Mouse (Mus musculus) adrenal gland, adult 8-10 months (tissue): ENCODE results near the gene Hgf. TPM values are rescaled to one million over a fixed set of nuclear protein-coding genes. Genes with fewer than 3 reads are reported as not detected.

ENCODE experiments used
- DNase-seq: peaks from one replicate; pipeline ENCODE4 v3.0.0; 2022
- total RNA-seq, 4 experiments: library from RNA; stranded (reverse); gene quantifications; 2 replicates each; pipeline ENCODE4 v1.2.4; 2022

Hgf gene
- 1 to 10 TPM; 2.8 to 7.7 (median 5.5) TPM for total RNA-seq

DNA sequence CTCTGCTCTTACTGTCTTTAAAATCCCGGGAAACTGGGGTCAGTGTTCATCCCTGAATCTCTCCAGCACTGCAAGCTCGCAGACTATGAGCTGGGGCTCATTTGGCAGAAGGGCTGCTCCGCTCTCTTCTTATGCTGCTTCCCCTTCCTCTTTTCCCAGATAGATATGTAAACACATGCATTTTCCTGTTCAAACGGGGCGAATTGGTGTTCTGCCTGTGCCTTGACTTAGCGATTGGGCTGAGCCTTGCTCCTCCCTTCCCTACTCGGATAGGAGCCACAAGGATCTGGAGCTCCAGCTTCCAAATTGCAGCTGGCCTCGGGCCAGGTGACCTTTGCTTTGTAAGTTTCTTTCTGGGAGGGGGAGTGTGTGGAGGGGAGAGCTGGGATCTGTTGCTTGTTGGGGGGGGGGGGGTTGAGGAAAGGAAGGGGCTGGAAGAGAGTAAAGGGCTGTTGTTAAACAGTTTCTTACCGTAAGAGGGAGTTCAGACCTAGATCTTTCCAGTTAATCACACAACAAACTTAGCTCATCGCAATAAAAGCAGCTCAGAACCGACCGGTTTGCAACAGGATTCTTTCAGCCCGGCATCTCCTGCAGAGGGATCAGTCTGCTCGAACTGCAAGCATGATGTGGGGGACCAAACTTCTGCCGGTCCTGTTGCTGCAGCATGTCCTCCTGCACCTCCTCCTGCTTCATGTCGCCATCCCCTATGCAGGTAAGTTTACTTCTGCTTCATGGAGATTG lies at the start of gene Hgf:
Gene Hgf, plus strand, starts transcription at position 192 of the 744 bp plus-strand sequence.
- DNase-seq, result peak; percentile 17

DNA sequence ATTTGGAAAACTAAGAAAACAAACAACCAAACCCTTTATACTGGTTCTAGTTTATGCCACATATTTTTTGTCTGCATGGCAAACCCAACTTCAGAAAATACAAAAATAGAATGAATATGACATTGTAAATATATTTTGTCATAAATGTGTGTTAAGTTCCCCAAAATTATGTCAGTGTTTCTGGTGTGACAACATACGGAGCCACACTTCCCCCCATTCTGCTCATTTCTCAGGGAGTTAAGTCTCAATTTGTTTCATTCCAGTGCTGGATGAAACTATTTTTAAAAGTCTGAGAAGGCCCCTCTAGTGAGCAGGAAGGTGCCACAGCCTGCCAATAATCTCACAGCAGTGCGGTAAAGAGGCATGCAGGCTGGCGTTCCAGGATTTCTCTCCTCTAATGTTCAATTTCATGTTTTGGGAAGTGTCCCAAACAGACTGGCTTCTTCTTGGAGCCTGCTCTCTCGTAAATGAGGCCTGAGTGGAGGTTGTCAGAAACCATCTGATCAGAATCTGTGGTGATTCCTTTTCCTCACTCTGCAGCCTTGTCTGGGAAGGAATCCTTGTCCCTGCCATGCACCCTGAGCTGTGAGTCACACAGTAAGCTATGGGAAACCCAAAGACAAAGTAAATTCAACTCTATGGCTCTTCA lies 46.5 kb upstream of the Hgf start:
- DNase-seq, result no peak

DNA sequence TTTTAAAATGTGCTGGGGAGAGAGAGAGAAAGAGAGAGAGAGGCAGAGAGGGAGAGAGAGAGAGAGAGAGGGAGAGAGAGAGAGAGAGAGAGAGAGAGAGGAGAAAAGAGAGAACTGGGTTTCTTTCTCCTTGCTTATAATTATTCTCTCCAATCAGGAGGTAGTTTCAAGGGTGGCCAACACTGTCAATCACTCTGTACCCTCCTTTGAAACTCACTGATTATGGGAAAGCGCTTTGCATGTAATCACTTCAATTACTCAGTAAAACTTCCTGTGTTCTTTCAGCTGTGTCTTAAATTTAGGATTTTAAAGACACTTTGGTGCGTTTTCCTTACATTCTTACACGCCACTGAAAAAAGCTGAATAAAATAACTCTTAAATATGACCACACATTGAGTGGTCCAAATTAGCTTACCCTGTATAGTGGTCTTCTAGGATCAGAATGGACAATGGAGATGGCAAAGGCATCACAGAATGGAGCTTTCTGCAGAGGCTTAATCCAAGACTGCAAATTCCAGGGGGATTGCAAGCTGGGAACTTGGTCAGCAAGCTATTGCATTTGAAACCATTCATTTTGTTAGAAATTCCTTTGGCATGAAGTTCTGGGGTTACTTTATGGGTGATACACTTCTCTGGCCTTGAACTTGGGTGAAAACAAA lies 21.5 kb upstream of the Hgf start:
- no peak for DNase-seq

DNA sequence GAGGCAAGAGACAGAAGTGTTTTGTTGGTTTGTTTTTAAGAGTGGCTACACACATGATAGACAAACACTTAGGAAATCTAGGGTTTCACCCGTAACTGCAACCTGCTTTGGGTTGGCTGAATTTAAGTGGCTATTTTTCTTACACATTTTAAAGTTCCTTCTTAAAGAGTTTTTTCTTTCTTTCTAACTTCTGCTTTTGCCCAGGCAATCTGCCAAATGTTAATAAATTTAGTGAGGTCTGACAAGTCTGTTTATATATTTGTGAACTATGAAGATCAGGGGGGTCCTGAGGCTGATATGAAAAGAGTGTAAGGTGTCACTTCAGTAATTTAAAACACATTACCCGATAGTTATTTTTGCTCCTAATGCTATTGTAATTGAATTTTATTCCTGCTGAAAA lies 15.2 kb upstream of the Hgf start:
- DNase-seq, result no peak

DNA sequence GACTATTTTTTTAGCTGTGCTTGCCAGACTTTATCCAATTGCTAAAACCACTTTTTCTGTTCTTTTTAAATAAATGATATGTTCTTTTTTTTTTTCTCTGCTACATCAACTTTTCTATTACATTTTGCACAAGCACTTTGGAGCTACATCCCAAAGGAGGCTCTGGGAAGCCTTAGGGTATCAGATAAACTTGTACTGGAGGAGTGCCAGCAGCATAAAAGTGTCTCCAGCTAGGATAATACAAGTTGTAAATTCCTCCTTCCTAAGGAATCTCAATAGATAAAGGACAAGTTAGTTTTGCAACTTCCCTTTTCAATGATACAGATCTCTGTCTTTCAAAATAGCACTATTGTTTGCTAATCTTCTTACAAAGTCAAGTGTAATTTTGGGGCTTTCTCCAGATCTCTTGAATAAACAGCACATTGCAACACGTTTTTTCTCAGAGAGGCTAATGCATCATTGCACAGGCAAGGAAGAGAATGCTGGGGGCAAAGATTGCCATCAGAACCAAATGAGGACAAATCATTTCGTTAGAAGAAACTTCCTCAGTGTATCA lies 11.7 kb upstream of the Hgf start:
- DNase-seq, result no peak

DNA sequence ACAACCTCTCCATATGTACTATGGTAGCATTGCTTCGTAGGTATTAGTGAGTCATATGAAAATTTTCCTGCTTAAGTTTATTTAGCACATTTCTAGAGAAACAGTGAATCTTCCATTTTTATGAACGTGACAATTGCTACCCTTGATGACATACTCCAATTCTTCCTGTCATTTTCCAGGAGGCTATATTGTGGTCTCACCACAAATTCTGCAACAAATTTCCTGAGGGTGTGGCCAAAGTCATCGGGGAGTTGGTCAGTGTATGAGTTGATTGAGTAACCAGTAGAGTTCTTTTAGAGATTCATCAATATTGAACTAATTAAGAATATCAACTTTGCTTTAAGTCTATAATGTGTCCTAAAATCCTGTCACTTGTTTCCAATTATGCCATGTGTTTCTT lies 5.8 kb upstream of the Hgf start:
- no peak for DNase-seq

DNA sequence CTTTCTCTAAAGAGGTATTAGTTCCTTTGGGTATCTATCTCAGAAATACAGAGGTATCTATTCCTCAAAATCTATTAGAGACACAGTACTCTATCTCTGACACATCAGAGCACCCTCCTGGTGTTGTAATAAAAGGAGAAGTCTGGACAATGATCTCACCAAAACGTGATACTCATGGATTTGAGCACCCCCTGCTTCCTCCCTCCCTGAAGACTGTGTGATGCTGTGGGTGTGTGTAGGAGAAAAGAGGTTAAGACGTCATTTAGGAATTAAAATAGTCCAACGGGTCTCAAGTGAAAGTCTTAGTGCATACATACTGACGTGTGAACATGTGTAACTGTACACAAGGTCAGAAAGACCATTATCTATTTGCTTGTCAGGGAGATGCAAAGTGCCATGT lies 648 bp upstream of the Hgf start:
- DNase-seq, result no peak

DNA sequence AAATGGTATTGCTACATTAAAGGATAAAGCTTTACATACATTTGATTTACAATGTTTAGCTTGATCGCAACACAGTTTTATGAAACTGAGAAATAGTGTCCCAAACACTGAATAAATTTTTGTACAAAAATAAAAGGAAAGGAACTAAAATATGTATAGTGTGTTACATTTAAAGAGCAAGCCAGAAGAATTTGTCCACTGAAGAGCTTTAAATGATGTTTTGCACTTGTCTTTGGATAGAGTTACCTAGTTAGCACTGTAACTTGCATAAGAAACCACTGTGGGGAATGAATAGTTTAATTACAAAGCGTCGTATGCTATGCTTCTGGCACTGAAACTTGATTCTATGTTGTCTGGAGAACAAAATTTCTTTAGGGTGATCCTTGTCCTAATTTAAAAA lies 7.0 kb downstream of the Hgf start:
- no peak for DNase-seq

DNA sequence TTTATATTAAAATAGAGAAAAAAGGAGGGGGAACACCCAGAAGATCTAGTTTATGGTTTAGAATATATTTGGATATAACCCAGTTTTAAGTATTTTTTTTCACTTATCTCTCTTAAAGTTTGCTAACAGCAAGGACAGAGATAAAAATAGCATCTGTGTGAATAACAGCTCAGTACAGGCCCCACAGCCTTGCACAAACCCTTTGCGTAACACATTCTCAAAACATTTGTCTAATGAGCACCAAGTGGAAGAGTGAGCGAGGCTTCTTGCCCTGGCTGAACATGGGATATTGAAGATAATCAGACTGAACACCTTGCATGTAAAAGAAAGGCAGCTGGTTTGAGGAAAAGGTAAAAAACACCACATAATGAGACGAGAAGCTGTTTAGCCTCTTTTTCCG lies 15.7 kb downstream of the Hgf start:
- peak; percentile 10 for DNase-seq

DNA sequence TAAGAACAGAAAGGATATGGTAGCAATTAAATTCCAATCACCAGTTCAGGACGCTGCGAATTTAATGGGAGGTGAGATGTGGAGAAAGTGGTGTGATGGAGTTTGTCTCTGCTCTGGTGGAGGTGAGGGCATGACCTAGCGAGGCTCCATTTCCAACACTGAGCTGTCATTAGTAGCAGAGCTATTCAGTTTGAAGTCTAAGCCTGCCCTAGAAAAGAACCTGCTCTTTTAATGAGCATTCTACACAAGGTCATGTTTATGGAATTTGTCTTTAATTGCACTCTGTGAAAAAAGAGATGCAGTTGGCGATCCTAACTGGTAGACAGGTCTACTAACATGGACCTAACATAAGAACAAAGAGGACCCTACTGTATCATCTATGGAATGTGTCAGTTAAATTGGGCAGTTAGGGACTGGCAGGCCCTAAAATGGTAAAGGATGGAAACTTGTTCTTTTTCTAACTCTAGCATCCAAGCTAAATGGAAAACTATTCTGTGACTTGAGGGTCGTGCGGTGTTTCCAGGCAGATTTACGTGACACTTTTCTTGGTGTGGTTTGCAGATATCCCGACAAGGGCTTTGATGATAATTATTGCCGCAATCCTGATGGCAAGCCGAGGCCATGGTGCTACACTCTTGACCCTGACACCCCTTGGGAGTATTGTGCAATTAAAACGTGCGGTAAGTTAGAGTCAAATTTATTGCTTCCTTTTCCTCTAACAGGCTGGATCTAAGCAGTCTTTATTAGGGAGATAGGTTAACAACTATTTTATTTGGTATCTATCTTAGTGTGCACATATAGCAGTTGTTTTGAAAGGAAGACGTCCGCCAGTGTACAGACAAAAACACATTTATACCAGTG lies 24.8 kb downstream of the Hgf start:
- DNase-seq, result no peak

DNA sequence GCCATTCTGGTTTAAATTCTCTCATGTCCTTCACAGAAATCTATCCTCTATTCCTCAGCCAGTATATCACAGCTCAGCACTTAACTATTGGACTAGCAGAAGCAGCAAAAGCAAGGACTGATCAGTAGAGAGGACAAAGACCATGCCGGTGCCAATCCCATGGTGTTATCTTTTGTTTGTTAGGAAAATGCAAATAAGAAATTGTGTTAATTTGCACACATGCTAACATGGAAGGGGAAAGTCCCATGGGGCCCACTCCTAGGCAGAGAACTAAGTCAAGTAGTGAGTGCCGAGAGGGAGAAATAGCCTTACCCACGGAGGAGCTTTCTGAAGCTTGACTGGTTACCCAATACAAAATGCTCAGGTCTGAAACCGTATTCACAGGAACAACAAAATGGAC lies 42.4 kb downstream of the Hgf start:
- no peak for DNase-seq

DNA sequence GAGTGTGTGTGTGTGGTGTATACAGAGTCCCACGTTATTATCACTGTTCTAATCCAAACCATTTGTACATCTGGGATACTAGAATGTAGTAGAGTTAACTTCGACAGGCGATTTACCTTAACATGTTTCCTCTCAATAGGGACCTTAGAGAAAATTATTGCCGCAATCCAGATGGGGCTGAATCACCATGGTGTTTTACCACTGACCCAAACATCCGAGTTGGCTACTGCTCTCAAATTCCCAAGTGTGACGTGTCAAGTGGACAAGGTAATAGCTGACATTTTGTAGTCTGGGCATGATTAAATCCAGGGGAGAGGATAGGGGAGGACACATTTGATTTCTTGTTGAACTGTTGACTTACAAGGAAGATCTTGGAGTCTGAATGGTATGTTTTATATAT lies 44.7 kb downstream of the Hgf start:
- no peak for DNase-seq

DNA sequence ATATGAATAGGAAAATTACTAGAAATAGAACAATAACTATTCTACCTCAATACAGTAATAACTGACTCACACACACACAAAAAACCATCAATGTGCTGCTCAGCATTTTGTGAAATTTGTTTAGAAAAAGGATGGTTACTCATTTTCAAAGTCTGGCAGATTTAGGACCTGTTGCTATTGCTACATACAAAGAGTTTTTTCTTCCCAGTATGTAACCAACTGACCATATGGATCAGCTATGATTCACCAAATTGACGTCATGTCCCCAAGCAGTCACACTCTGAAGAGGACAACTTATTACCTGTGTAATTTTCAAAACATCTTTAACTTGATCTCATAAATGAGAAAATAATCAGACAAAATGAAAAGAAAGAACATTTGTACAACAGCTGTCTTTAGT lies 48.2 kb downstream of the Hgf start:
- DNase-seq, result no peak

DNA sequence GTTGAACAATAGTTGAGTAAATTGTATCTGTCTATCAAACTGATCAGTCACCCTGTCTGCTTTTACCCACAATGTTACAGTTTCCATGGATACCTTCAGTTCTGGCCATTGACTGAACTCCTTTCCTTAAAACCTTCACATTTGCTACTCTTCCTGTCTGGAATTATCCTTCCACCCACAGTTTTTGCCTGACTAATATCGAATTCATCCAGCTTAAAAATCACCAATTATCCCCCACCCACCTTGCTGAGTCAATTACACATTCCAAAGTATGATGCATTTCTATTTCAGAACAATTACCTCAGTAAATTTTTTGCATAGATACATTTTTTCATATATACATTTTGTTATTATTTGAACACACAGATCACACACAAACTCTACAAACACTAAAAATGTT lies 79.7 kb downstream of the Hgf start:
- DNase-seq, result no peak

DNA sequence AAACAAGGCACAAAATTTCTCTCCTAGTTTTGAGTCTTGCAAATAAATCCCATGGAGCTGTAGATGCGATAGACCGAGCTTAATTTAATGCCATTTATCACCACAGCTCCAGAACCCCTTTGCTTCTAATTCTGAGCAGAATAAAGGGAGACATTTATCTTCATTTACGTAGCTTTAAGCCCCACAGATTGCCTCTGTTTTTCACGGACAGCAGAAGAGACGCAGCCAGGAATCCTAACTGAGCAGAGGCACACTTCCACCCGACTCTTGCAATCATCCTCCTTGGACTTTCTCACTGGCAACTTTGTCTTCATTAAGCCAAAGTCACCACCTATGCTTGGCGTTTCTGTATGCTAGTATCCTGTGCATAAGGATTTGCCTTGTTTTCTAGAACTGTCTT lies 93.1 kb downstream of the Hgf start:
- no peak for DNase-seq

DNA sequence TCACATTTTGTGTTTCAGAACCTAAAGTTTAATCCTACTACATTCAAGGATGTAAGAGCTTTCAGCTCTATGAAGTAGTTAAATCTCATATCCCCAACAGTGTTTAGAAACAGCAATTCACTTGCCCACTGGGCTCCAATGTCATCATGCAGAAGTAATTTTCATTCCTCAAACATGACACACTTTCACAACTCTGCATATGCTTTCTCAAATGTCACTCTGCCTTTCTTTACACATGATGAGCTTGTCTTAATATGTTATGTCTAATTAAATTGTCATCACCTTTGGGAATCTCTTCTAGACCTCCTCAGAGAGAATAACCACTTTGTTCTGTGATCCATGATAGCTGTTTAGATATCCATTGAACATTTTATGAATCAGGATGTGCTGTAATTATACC lies 94.4 kb downstream of the Hgf start:
- DNase-seq, result no peak

DNA sequence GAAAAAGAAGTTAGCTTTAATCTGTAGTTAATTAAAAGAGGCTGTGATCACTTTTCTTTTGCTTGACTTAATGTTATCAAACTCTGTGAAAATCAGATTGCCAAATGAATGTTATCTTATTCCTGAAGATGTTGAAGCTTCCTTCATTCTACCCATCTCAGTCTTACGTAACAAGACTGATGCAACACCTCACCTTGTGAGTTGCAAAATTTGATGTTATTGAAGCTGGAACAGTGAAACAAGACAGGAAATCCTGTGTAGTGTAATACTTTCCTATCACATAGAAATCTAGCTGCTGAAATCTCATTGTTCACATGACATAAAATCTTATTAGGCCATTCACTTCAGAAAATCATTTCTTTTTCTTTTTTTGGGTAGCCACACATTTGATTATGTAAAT lies 96.9 kb downstream of the Hgf start:
- DNase-seq, result no peak

DNA sequence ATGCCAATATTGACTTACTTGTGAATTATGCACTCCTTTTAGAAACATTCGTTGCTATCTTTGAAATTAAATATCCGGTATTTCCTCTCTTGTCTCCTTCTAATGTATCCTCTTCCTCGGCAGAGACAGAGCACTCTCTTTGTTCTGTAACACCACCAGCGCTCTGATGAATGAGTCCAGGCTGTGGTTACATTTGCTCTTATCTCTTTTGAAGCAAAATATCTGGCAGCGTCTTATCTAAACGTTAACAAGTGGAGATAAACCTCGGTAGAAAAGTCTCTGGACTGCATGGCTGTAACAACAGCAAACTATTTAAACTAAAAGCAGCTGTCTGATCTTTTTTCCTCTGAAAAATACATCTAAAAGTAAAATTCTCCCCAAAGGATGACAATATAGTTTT lies 100.7 kb downstream of the Hgf start:
- no peak for DNase-seq
